Mouse (Mus musculus) frontal cortex, adult (tissue): Measurements from ENCODE around the gene Dhtkd1.
A peak's percentile ranks its signal among the peaks of the same experiment; 100 is the strongest.
"Not testable (repeated sequence)": the region's sequence is repeated elsewhere in the genome, so short reads cannot be mapped to it uniquely, and the experiment has no call there.

ENCODE experiments used
- ATAC-seq: cut with Nextera tagmentation; 2 replicates; pipeline ENCODE4 v1.9.2; 2017; ENCODE audit warnings: mild to moderate bottlenecking, moderate library complexity, mixed read lengths; ENCODE audit not compliant: low TSS enrichment

Gene Dhtkd1

GRCm38 (mm10) chr2:5942416-5943032, at the start of gene Dhtkd1:
Gene Dhtkd1, minus strand, starts transcription at chr2:5942792.
- peak; percentile 93 for ATAC-seq

GRCm38 (mm10) chr2:5977532-5977931, 34.9 kb upstream of the Dhtkd1 start:
- no peak for ATAC-seq

- not testable (repeated sequence) for ATAC-seq
These were observed 28.0 kb upstream of the Dhtkd1 start for GRCm38 (mm10) chr2:5970629-5971028.

- ATAC-seq = no peak
These were observed 23.4 kb upstream of the Dhtkd1 start for GRCm38 (mm10) chr2:5965972-5966371.

GRCm38 (mm10) chr2:5963729-5964128, 21.1 kb upstream of the Dhtkd1 start:
- not testable (repeated sequence) for ATAC-seq

- no peak for ATAC-seq
These were observed 19.7 kb upstream of the Dhtkd1 start for GRCm38 (mm10) chr2:5962265-5962664.

- no peak for ATAC-seq
These were observed 15.1 kb upstream of the Dhtkd1 start for GRCm38 (mm10) chr2:5957705-5958104.

- peak; percentile 64 for ATAC-seq
These were observed 9.1 kb upstream of the Dhtkd1 start for GRCm38 (mm10) chr2:5951621-5952211.

GRCm38 (mm10) chr2:5950766-5951595, 8.4 kb upstream of the Dhtkd1 start, which contains the start of gene Upf2:
Gene Upf2, plus strand, starts transcription at chr2:5951469.
- peak; percentile 94 for ATAC-seq

- no peak for ATAC-seq
These were observed 7.7 kb upstream of the Dhtkd1 start for GRCm38 (mm10) chr2:5950305-5950704.

GRCm38 (mm10) chr2:5949821-5950220, 7.2 kb upstream of the Dhtkd1 start:
- not testable (repeated sequence) for ATAC-seq

- ATAC-seq = no peak
These were observed 6.4 kb upstream of the Dhtkd1 start for GRCm38 (mm10) chr2:5948964-5949363.

- no peak for ATAC-seq
These were observed 4.3 kb upstream of the Dhtkd1 start for GRCm38 (mm10) chr2:5946876-5947275.

- ATAC-seq = no peak
These were observed 3.0 kb upstream of the Dhtkd1 start for GRCm38 (mm10) chr2:5945629-5946028.

- no peak for ATAC-seq
These were observed 479 bp upstream of the Dhtkd1 start for GRCm38 (mm10) chr2:5943071-5943470.

GRCm38 (mm10) chr2:5941861-5942415, 654 bp downstream of the Dhtkd1 start:
- ATAC-seq = peak; percentile 49; the same call in 1 of the 2 replicates

- no peak for ATAC-seq
These were observed 1.7 kb downstream of the Dhtkd1 start for GRCm38 (mm10) chr2:5940936-5941335.

GRCm38 (mm10) chr2:5939911-5940310, 2.7 kb downstream of the Dhtkd1 start:
- no peak for ATAC-seq

GRCm38 (mm10) chr2:5939319-5939718, 3.3 kb downstream of the Dhtkd1 start:
- no peak for ATAC-seq

GRCm38 (mm10) chr2:5936550-5936949, 6.0 kb downstream of the Dhtkd1 start:
- no peak for ATAC-seq

- ATAC-seq = no peak
These were observed 6.5 kb downstream of the Dhtkd1 start for GRCm38 (mm10) chr2:5936068-5936467.

- ATAC-seq = no peak
These were observed 7.7 kb downstream of the Dhtkd1 start for GRCm38 (mm10) chr2:5934936-5935335.
